Mouse (Mus musculus): Measurements from ENCODE around the gene Neu3. TPM values are rescaled to one million over a fixed set of nuclear protein-coding genes. Genes with fewer than 3 reads are reported as not detected.

Neu3 gene
- polyA plus RNA-seq, 1 experiment from 2014 or later, result 2.9 TPM

DNA sequence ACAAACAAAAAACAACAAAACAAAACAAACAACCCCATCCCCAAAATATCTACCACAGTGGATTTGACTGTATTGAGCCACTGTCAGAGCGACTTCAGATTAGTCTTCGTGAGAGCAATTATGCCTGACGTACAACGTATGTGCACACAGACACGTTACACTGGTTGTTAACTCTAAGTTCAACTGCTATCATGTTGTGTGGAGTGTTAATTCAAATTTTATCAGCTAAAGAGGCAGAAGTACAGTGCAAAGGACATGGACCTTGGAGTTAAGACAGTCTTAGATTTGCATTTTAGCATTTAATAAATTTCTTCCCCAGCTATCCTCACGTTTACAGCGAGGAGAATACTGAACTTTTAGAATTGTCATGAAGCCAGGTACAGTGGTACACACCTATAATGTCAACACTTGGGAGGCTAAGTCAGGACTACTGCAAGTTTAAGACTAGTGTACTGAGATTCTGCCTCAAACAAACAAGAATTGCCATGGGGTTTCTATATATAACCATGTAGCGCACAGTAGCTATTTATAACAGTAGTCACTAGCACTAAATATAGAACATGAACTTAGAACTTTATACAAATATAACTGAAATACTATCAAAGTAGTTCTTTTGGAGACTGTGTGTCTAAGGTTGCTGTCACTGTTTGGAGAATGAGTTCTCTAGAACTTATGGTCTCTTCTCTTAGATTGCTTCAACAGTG, 17.5 kb upstream of the Neu3 start:
- no peak overlapping the region for H3K4me2 ChIP-seq
- H3K9ac ChIP-seq (ENCODE audit: low read depth, low read length), result no peak overlapping the region
- 85% methylated on average over 8 of the region's 8 CpGs for WGBS (ENCODE audit: insufficient replicate concordance)

DNA sequence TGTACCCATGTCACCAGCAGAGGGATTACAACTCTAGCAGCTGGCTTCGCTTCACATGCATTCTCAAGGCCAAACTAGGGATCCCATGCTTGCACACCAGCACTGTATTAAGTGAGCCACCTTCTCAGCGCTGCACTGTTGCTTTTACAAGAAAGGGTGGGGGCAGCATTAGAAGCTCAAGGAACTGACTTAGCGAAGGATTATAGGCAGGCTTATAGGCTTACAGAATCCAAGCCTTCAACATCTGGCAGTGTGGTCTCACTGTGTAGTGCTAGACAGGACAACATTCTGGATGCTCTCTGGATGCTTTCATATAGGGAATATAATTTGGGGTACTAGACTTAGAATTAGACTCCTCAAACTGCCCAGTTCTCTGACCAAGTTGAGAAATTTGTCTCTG, 10.0 kb upstream of the Neu3 start:
- Histone ChIP-seq H3K4me3 (ENCODE audit: low read depth, low read length) (no peak overlapping the region), H3K4me1 (ENCODE audit: control insufficient read depth, insufficient read depth, low read length) (peaks cover 20% of the 10 kb centered on the region), H3K4me2 (no peak overlapping the region), H3K27me3 (ENCODE audit: control insufficient read depth, insufficient read depth, low read length) (no peaks in the 10 kb centered on the region), H3K9me3 (replicated peaks; ENCODE audit: control insufficient read depth, low read length) (no peaks in the 10 kb centered on the region), H3K9ac (ENCODE audit: low read depth, low read length) (no peak overlapping the region), H3K36me3 (ENCODE audit: control insufficient read depth, insufficient read depth, low read length) (peaks cover 14% of the 10 kb centered on the region), H3K27ac (ENCODE audit: low read depth, low read length) (no peak overlapping the region; the same call in 1 of the 2 replicates)
- no peak for ATAC-seq (replicated peaks; ENCODE audit: insufficient number of reproducible peaks, low FRiP score, low TSS enrichment)
- 85% methylated on average over 3 of the region's 3 CpGs for WGBS (ENCODE audit: insufficient replicate concordance)

More for the DNA sequence above, 17.5 kb upstream of the Neu3 start:
- no peak for ATAC-seq (replicated peaks; ENCODE audit: insufficient number of reproducible peaks, low FRiP score, low TSS enrichment)
- peaks cover 18% of the 10 kb centered on the region for H3K36me3 ChIP-seq (ENCODE audit: control insufficient read depth, insufficient read depth, low read length)
- peaks cover 10% of the 10 kb centered on the region for H3K4me1 ChIP-seq (ENCODE audit: control insufficient read depth, insufficient read depth, low read length)
- no peak overlapping the region for H3K4me3 ChIP-seq (ENCODE audit: low read depth, low read length)
- no peaks in the 10 kb centered on the region for H3K9me3 ChIP-seq (replicated peaks; ENCODE audit: control insufficient read depth, low read length)
- H3K27ac ChIP-seq (ENCODE audit: low read depth, low read length), result peak overlapping the region; percentile 43; the same call in 1 of the 2 replicates
- H3K27me3 ChIP-seq (ENCODE audit: control insufficient read depth, insufficient read depth, low read length), result no peaks in the 10 kb centered on the region

DNA sequence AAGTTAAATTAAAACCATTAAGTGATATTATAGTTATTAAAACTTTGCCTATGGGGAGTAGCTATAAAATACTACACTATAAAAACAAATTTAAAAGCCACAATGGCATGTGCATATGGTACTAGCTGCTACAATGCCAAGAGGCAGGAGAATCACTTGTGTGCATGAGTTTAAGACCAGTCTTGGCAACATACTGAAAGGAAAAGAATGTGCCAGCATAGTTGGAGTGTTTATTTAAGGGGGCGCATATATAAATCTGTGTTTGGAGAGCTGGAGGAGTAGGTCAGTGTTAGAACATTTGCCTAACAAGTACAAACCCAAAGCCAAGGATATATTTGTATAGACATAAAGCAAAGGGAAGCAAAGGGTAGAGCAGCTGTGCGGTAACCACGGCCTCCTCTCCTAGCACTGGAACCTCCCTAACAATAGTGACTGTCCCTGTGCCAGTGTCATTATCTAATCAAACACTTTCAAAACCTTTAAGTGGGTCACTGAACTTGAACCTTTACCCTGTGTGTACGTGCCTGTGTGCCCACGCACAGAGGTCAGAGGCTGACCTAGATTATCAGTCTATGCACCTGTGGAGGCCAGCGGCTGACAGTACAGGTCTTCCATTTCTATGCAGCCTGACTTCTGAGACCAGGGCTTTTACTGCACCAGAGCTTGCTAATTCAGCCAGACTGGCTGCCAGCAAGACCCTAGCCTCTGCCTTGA, 9.3 kb upstream of the Neu3 start:
- no peak overlapping the region for H3K4me3 ChIP-seq (ENCODE audit: low read depth, low read length)
- no peak overlapping the region for H3K4me2 ChIP-seq
- no peak for ATAC-seq (replicated peaks; ENCODE audit: insufficient number of reproducible peaks, low FRiP score, low TSS enrichment)
- peaks cover 20% of the 10 kb centered on the region for H3K4me1 ChIP-seq (ENCODE audit: control insufficient read depth, insufficient read depth, low read length)
- WGBS (ENCODE audit: insufficient replicate concordance), result 51% methylated on average over 6 of the region's 6 CpGs
- no peak overlapping the region for H3K9ac ChIP-seq (ENCODE audit: low read depth, low read length)
- H3K27ac ChIP-seq (ENCODE audit: low read depth, low read length), result peak overlapping the region; percentile 58; the same call in 1 of the 2 replicates
- no peaks in the 10 kb centered on the region for H3K27me3 ChIP-seq (ENCODE audit: control insufficient read depth, insufficient read depth, low read length)
- peaks cover 14% of the 10 kb centered on the region for H3K36me3 ChIP-seq (ENCODE audit: control insufficient read depth, insufficient read depth, low read length)
- H3K9me3 ChIP-seq (replicated peaks; ENCODE audit: control insufficient read depth, low read length), result no peaks in the 10 kb centered on the region

DNA sequence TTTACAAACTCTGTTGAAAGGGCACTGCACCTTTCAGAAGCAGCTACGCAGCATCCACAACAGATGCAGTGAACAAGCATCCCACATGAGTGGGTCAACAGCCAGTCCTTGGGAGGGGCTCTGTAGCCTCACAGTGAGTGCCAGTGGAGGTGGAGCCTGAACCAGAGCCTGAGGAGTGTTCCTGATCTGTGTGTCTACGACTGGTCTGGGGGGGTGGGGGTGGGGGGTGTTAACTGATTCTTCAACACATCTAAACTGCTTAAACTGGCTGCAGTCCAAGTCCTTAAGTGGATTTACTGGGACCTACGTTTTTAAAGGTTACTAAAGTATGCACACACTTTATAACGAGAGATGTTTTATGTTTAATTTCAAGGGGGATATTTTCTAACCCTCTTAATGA, 8.6 kb upstream of the Neu3 start:
- no peak overlapping the region for H3K9ac ChIP-seq (ENCODE audit: low read depth, low read length)
- H3K9me3 ChIP-seq (replicated peaks; ENCODE audit: control insufficient read depth, low read length), result no peaks in the 10 kb centered on the region
- H3K36me3 ChIP-seq (ENCODE audit: control insufficient read depth, insufficient read depth, low read length), result peaks cover 14% of the 10 kb centered on the region
- no peak overlapping the region for H3K4me2 ChIP-seq
- WGBS (ENCODE audit: insufficient replicate concordance), result 52% methylated on average over 4 of the region's 4 CpGs
- H3K4me3 ChIP-seq (ENCODE audit: low read depth, low read length), result no peak overlapping the region
- ATAC-seq (replicated peaks; ENCODE audit: insufficient number of reproducible peaks, low FRiP score, low TSS enrichment), result no peak
- H3K27me3 ChIP-seq (ENCODE audit: control insufficient read depth, insufficient read depth, low read length), result no peaks in the 10 kb centered on the region
- peaks cover 20% of the 10 kb centered on the region for H3K4me1 ChIP-seq (ENCODE audit: control insufficient read depth, insufficient read depth, low read length)
- no peak overlapping the region for H3K27ac ChIP-seq (ENCODE audit: low read depth, low read length)

DNA sequence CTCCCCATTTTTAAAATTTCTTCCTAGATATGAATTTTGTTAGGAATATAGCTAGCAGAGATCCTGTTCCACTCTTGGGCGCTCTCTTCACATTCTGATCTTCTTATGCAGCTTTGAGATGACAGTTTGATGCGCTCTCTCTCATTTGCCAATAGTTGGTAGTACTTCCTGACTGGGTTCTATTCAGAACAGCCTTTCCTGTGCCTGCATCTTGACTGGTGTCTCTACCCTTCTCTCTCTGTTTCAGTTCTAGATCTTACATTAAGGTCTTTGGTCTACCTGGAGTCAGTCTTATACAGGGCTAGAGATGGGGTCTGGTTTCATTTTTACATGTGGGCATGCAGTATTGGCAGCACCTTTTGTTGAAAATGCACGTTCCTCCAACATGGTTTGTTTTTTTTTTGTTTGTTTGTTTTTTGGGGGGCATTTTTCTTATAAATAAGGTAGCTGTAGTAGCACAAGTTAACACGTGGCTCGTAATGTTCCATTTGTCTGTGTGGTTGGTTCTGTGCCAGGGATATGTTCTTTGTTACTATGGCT, 6.2 kb upstream of the Neu3 start:
- no peaks in the 10 kb centered on the region for H3K9me3 ChIP-seq (replicated peaks; ENCODE audit: control insufficient read depth, low read length)
- H3K4me2 ChIP-seq, result no peak overlapping the region
- H3K4me3 ChIP-seq (ENCODE audit: low read depth, low read length), result no peak overlapping the region
- no peak for ATAC-seq (replicated peaks; ENCODE audit: insufficient number of reproducible peaks, low FRiP score, low TSS enrichment)
- no peak overlapping the region for H3K27ac ChIP-seq (ENCODE audit: low read depth, low read length)
- no peak overlapping the region for H3K9ac ChIP-seq (ENCODE audit: low read depth, low read length)
- WGBS (ENCODE audit: insufficient replicate concordance), result 83% methylated on average over 5 of the region's 5 CpGs
- H3K36me3 ChIP-seq (ENCODE audit: control insufficient read depth, insufficient read depth, low read length), result peaks cover 10% of the 10 kb centered on the region
- no peaks in the 10 kb centered on the region; the same call in 1 of the 2 replicates for H3K27me3 ChIP-seq (ENCODE audit: control insufficient read depth, insufficient read depth, low read length)
- H3K4me1 ChIP-seq (ENCODE audit: control insufficient read depth, insufficient read depth, low read length), result peaks cover 15% of the 10 kb centered on the region

DNA sequence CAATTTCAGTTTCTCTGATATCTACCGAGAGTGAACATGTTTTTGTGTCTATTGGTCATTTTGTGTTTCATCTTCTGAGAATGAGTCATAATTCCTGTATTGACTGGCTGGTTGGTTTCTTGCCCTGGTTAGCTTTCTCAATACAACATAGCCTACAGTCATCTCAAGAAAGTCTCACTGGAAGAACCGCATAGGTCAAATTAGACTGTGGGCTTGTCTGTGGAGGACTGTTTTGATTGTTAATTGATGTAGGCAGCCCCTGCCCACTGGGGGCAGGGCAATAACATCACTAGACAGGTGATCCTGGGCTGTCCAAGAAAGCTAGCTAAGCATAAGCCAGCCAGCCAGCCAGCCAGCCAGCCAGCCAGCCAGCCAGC, 5.6 kb upstream of the Neu3 start:
- no peaks in the 10 kb centered on the region; the same call in 1 of the 2 replicates for H3K27me3 ChIP-seq (ENCODE audit: control insufficient read depth, insufficient read depth, low read length)
- 85% methylated on average over 2 of the region's 2 CpGs for WGBS (ENCODE audit: insufficient replicate concordance)
- no peak overlapping the region for H3K4me3 ChIP-seq (ENCODE audit: low read depth, low read length)
- no peak overlapping the region for H3K27ac ChIP-seq (ENCODE audit: low read depth, low read length)
- peaks cover 10% of the 10 kb centered on the region for H3K36me3 ChIP-seq (ENCODE audit: control insufficient read depth, insufficient read depth, low read length)
- no peak overlapping the region for H3K9ac ChIP-seq (ENCODE audit: low read depth, low read length)
- no peak for ATAC-seq (replicated peaks; ENCODE audit: insufficient number of reproducible peaks, low FRiP score, low TSS enrichment)
- H3K4me1 ChIP-seq (ENCODE audit: control insufficient read depth, insufficient read depth, low read length), result peaks cover 15% of the 10 kb centered on the region
- no peak overlapping the region for H3K4me2 ChIP-seq
- no peaks in the 10 kb centered on the region for H3K9me3 ChIP-seq (replicated peaks; ENCODE audit: control insufficient read depth, low read length)

DNA sequence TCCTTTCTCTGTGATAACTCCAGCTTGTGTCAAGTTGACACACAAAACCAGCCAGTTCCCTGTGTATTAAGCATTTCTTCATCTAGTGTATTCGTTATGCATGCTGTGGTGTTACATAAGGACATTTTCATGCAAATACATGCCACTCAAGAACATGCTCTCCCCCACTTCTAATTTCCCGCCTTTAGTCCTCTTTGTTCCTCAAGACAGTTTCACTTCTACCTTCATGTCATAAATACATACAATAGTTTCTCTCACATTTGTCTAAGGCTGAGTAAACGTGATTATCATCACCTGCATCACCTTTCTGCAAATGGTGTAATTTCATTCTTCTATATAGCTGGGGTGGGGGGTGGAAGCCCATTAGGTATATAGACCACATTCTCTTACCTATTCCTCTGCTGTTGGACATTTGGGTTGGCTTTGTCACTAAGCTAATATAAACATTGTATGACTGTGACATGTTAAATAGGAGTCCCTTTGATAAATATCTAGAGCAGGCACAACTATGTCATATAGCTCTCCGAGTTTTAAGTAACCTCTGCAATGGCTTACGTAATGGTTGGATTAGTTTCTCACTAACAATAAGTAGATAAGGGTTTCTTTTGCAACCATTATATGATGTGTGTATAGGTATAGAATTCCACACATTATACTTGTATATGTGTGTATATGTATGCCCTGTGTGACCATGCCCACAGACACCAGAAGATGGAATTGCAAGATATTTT, 5.1 kb upstream of the Neu3 start:
- Histone ChIP-seq H3K27me3 (ENCODE audit: control insufficient read depth, insufficient read depth, low read length) (no peaks in the 10 kb centered on the region; the same call in 1 of the 2 replicates), H3K4me3 (ENCODE audit: low read depth, low read length) (no peak overlapping the region), H3K4me1 (ENCODE audit: control insufficient read depth, insufficient read depth, low read length) (peaks cover 20% of the 10 kb centered on the region), H3K36me3 (ENCODE audit: control insufficient read depth, insufficient read depth, low read length) (peaks cover 8% of the 10 kb centered on the region), H3K9ac (ENCODE audit: low read depth, low read length) (no peak overlapping the region), H3K9me3 (replicated peaks; ENCODE audit: control insufficient read depth, low read length) (no peaks in the 10 kb centered on the region), H3K27ac (ENCODE audit: low read depth, low read length) (no peak overlapping the region), H3K4me2 (no peak overlapping the region)
- WGBS (ENCODE audit: insufficient replicate concordance), result 82% methylated on average over 5 of the region's 5 CpGs
- no peak for ATAC-seq (replicated peaks; ENCODE audit: insufficient number of reproducible peaks, low FRiP score, low TSS enrichment)

DNA sequence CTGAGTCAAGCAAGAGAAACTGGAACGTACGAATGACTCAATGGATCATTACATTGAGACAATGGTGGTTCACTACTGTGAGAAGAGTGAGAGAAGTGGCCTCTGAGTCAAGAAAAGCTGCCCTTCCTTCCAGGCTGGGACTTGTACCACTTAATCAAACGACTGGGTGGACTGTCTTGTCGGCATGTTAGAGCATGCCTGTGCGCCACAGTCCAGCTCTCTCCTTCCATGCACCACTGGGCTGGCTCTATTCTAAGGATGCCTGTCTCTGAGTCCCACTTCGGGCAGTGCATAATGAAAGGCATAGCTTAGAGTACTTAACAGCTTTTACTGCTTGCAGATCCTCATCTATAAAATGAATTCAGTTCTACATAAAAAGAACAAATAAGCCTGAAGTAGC, 2.1 kb downstream of the Neu3 start:
- 55% methylated on average over 6 of the region's 6 CpGs for WGBS (ENCODE audit: insufficient replicate concordance)
- no peaks in the 10 kb centered on the region; the same call in 1 of the 2 replicates for H3K27me3 ChIP-seq (ENCODE audit: control insufficient read depth, insufficient read depth, low read length)
- no peaks in the 10 kb centered on the region for H3K36me3 ChIP-seq (ENCODE audit: control insufficient read depth, insufficient read depth, low read length)
- no peak overlapping the region for H3K27ac ChIP-seq (ENCODE audit: low read depth, low read length)
- H3K9me3 ChIP-seq (replicated peaks; ENCODE audit: control insufficient read depth, low read length), result no peaks in the 10 kb centered on the region
- no peak for ATAC-seq (replicated peaks; ENCODE audit: insufficient number of reproducible peaks, low FRiP score, low TSS enrichment)
- peak overlapping the region; percentile 4; the same call in 1 of the 2 replicates for H3K4me3 ChIP-seq (ENCODE audit: low read depth, low read length)
- peak overlapping the region; percentile 52; the same call in 1 of the 2 replicates for H3K9ac ChIP-seq (ENCODE audit: low read depth, low read length)
- H3K4me2 ChIP-seq, result peak overlapping the region; percentile 53
- peaks cover 28% of the 10 kb centered on the region for H3K4me1 ChIP-seq (ENCODE audit: control insufficient read depth, insufficient read depth, low read length)
